Mouse (Mus musculus): ENCODE measurements at regions not wholly inside any gene's neighbourhood (a gene's known extent, or its start where the extent isn't known, plus 50 kb on each side); places are given as distances from the start of the nearest gene placed in this dataset.

DNA sequence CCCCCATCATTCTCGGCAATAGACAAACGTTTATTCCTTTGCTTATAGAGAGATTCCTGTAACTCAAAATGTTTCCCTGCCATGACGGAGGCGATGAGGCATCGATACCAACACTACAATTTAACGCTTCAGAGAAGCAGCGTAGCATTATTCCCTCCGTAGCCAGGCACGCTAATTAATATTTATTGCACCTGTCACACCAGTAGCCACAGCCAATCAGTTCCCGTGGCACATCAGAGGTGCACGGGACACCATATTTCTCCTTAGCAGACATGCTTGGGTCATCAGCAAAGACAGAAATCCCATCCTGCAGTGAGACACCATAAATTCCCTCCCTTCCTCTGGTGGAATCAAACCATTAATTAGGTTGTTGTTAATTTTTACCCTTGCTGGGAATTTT lies 399.8 kb upstream of the Tmpo start:
- H3K36me3 ChIP-seq, result no peaks in the 10 kb centered on the region
- no peaks in the 10 kb centered on the region for H3K4me1 ChIP-seq (replicated peaks)
- DNase-seq (no peak), ATAC-seq (ENCODE audit: low read depth) (no peak)
- H3K27ac ChIP-seq, result no peak overlapping the region
- no peaks in the 10 kb centered on the region for H3K27me3 ChIP-seq
- no peak overlapping the region for H3K4me3 ChIP-seq (replicated peaks)
- no peak overlapping the region for H3K4me2 ChIP-seq
- 0 out of 2 replicates have a peak, but pooled peaks cover 9% of the 10 kb centered on the region for H3K9me3 ChIP-seq (replicated peaks)
- WGBS (ENCODE audit: insufficient replicate concordance), result 65% methylated on average over 11 of the region's 11 CpGs
- H3K9ac ChIP-seq, result no peak overlapping the region

DNA sequence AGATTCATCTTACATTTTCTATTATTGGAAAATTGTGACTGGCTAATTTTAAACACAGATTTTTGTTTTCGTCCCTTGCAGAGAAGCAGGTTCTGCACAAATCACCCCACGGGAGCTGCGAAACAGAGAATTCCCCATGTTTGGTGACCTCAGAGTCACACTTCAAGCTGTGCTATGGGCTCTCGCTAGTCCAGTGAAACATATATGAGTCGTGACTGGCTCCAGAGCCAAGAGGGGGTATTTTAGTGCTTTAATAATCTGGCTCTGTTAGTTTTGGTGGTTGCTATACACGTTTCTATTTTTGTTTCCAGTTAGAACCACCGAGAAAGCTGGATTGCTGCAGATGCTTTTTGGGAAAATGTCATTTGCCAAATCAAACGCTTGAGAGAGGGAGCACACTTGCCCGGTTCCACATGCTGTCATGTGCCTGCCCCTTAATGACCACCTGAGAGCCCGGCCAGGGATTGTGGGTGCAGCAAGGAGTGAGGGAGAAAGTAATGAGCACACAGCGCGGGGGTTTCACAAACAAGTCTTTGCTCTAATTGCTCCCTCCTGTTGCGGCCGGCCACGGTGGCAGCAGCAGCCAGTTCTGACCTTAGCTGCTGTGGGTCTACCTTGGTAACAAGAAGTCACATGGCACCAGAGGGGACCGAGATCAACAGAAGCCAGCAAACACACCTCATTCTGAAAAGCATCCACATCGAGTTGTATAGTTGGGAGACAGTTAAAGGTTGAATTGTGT lies 394.4 kb upstream of the Tmpo start:
- Histone ChIP-seq H3K27ac (no peak overlapping the region), H3K4me1 (replicated peaks) (no peaks in the 10 kb centered on the region), H3K9ac (no peak overlapping the region), H3K36me3 (no peaks in the 10 kb centered on the region), H3K9me3 (replicated peaks) (0 out of 2 replicates have a peak, but pooled peaks cover 6% of the 10 kb centered on the region), H3K4me2 (no peak overlapping the region), H3K4me3 (replicated peaks) (no peak overlapping the region), H3K27me3 (no peaks in the 10 kb centered on the region)
- no peak for DNase-seq
- 68% methylated on average over 17 of the region's 17 CpGs for WGBS (ENCODE audit: insufficient replicate concordance)
- no peak for ATAC-seq (ENCODE audit: low read depth)

DNA sequence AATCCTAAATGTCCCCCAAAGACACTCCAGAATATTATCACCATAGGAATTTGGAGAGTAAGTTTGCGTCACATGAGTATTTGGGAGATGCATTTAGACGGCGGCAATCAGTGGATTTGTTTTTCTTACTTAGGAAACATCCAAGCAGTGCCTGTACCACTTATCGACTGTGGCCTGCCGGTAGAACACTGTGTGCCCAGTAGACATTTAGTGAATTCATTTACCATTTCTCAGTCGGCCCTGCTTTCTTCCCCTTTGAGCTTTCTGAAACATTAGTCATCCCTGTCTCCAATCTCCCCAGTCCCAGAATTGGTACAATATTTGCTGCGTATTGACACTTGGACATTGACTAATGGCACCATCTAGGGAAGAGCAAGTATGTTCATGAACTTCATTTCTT lies 391.7 kb upstream of the Tmpo start:
- no peak for ATAC-seq (ENCODE audit: low read depth)
- no peak for DNase-seq
- no peaks in the 10 kb centered on the region for H3K36me3 ChIP-seq
- H3K4me1 ChIP-seq (replicated peaks), result no peaks in the 10 kb centered on the region
- H3K27me3 ChIP-seq, result no peaks in the 10 kb centered on the region
- no peak overlapping the region for H3K4me3 ChIP-seq (replicated peaks)
- H3K9me3 ChIP-seq (replicated peaks), result 0 out of 2 replicates have a peak, but pooled peaks cover 3% of the 10 kb centered on the region
- 65% methylated on average over 7 of the region's 7 CpGs for WGBS (ENCODE audit: insufficient replicate concordance)
- no peak overlapping the region for H3K27ac ChIP-seq
- H3K9ac ChIP-seq, result no peak overlapping the region
- H3K4me2 ChIP-seq, result no peak overlapping the region

DNA sequence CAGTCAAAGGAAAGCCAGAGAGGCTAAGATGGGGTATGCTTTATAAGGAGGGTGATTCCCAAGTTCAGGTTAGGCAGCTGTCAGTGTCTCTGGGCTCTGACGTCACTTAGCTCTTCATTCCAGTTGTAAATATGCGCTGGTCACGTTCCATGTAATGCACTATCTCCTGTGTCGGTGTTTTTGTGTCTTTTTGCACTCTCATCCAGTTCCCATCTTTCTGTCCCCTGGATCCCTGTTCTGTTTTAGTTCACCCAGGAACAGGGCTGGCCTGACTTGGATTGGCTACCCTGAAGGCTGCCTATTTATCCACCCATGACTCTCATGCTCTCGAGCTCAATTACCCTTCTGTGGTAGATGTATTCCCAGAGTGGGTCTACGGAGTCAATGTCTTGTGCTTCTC lies 387.9 kb upstream of the Tmpo start:
- ATAC-seq (ENCODE audit: low read depth), result no peak
- H3K9ac ChIP-seq, result no peak overlapping the region
- H3K36me3 ChIP-seq, result no peaks in the 10 kb centered on the region
- H3K4me2 ChIP-seq, result no peak overlapping the region
- H3K27ac ChIP-seq, result no peak overlapping the region
- H3K9me3 ChIP-seq (replicated peaks), result no peaks in the 10 kb centered on the region
- no peak for DNase-seq
- no peaks in the 10 kb centered on the region for H3K4me1 ChIP-seq (replicated peaks)
- no peak overlapping the region for H3K4me3 ChIP-seq (replicated peaks)
- WGBS (ENCODE audit: insufficient replicate concordance), result 66% methylated on average over 6 of the region's 6 CpGs
- no peaks in the 10 kb centered on the region for H3K27me3 ChIP-seq

DNA sequence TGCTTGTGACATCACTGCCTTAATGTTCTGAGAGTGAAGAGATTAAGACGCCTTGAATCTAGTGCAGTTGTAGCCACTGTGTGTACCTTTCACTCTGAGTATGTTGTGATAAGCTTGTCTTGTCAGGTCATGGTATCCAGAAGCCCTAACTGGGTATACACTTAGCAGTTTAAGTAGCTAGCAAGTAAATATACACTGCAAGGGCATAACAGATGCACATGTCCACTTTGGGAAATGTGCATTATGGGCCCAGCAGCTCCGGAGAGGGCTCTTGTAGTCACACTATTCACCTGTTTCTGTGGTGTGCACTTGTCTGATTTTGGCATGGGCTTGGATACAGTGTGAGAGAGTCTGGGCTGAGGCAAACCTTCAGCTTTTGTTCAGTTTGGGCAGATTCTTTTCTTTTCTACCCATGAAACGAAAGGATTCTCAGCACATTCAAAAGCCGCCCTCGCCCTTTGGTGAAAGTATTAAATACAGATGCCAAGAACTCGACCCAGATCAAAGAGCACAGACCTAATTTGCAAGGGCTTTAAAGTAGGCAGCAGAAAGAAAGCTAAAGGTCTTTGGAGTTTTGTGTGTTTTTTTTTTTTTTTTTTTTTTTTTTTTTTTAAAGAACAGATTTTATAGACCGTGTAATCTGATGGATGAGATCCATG lies 385.1 kb upstream of the Tmpo start:
- Histone ChIP-seq H3K4me1 (replicated peaks) (no peaks in the 10 kb centered on the region), H3K9ac (no peak overlapping the region), H3K27me3 (no peaks in the 10 kb centered on the region), H3K4me3 (replicated peaks) (no peak overlapping the region), H3K9me3 (replicated peaks) (no peaks in the 10 kb centered on the region), H3K4me2 (no peak overlapping the region), H3K36me3 (no peaks in the 10 kb centered on the region), H3K27ac (no peak overlapping the region)
- no peak for DNase-seq
- WGBS (ENCODE audit: insufficient replicate concordance), result 67% methylated on average over 7 of the region's 7 CpGs
- ATAC-seq (ENCODE audit: low read depth), result no peak

DNA sequence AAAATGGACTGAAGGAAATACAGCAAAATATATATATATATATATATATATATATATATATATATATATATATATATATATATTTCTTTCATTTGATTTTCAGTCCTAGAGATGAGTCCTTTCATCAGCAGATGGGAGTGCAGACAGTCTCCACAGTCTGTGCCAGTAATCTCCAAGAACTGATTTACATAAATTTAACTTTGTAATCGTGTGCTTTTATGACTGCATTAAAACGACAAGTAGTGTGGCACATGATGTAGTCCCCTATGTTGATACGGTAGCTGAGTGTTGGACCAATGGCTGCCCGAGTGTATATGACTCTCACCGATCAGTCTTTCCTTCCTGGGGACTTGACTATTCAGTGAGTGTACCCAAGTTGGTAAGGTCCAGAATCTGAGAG lies 378.2 kb upstream of the Tmpo start:
- Histone ChIP-seq H3K27ac (no peak overlapping the region), H3K4me3 (replicated peaks) (no peak overlapping the region), H3K9ac (no peak overlapping the region), H3K4me1 (replicated peaks) (no peaks in the 10 kb centered on the region), H3K9me3 (replicated peaks) (no peaks in the 10 kb centered on the region), H3K36me3 (no peaks in the 10 kb centered on the region), H3K4me2 (no peak overlapping the region), H3K27me3 (no peaks in the 10 kb centered on the region)
- DNase-seq, result no peak
- no peak for ATAC-seq (ENCODE audit: low read depth)
- 73% methylated on average over 5 of the region's 5 CpGs for WGBS (ENCODE audit: insufficient replicate concordance)

DNA sequence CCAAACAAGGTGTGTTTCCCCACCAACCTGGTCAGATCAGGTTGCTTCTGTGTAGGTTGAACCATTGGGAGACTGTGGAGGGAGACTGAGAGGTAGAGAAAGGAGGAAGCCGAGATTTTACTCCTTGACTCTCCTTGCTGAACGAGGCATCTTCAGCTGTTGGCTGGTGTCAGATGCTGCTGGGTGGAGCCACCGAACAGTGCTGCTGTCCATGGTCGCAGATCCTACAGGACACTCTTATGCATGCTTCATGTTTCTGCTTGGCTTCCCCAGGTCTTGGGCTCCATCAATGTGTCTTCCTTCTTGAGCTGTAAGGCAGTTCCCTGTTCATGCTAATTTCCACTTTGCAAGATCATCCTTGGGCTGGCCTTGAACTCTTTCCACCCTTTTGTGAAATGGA lies 367.0 kb upstream of the Tmpo start:
- no peak for ATAC-seq (ENCODE audit: low read depth)
- DNase-seq, result no peak

DNA sequence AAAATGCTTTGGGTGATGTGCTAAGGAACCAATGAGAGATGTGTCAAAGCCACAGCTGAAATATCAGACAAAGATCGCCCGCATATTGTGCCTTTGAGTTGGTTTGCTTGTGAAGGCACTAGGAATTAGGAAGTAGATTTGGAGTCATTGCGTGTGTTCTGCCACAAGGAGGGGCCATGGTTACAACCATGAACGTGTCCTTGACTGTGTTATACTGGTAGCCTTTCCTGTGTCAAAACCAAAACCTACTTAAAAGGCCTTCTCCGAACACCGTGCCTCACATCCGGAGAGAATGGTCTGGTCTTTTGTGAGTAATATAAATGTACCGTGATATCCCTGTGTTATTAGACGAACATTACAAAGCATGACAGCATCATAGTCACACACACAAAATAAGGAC lies 365.0 kb upstream of the Tmpo start:
- Histone ChIP-seq H3K9me3 (replicated peaks) (no peaks in the 10 kb centered on the region), H3K9ac (no peak overlapping the region), H3K36me3 (no peaks in the 10 kb centered on the region), H3K27ac (no peak overlapping the region), H3K27me3 (no peaks in the 10 kb centered on the region), H3K4me2 (no peak overlapping the region), H3K4me3 (replicated peaks) (no peak overlapping the region), H3K4me1 (replicated peaks) (no peaks in the 10 kb centered on the region)
- no peak for DNase-seq
- no peak for ATAC-seq (ENCODE audit: low read depth)
- 51% methylated on average over 9 of the region's 9 CpGs for WGBS (ENCODE audit: insufficient replicate concordance)

More for the DNA sequence above, 367.0 kb upstream of the Tmpo start:
- no peaks in the 10 kb centered on the region for H3K4me1 ChIP-seq (replicated peaks)
- H3K4me3 ChIP-seq (replicated peaks), result no peak overlapping the region
- no peaks in the 10 kb centered on the region for H3K27me3 ChIP-seq
- no peak overlapping the region for H3K27ac ChIP-seq
- H3K36me3 ChIP-seq, result no peaks in the 10 kb centered on the region
- no peak overlapping the region for H3K9ac ChIP-seq
- H3K9me3 ChIP-seq (replicated peaks), result no peaks in the 10 kb centered on the region
- no peak overlapping the region for H3K4me2 ChIP-seq
- WGBS (ENCODE audit: insufficient replicate concordance), result 35% methylated on average over 4 of the region's 4 CpGs

DNA sequence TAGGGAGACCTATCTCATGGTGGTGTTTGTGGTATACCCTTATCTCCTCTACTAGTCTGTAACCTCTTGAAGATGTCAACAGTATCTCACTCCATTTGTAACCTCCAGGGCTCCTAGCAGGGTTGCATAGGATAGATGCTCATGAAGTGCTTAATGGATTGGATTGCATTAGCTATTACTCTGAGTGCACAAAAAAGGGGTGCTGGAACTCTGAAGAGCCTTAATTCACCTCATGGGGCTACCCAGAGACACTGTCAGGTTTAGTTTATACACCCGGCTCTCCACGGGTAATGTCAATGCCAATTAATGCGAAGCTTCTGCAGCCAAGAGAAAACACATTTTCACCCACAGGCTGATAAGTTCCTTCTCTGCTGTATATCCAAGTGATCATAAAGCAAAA lies 364.3 kb upstream of the Tmpo start:
- Histone ChIP-seq H3K4me2 (no peak overlapping the region), H3K27ac (no peak overlapping the region), H3K4me3 (replicated peaks) (no peak overlapping the region), H3K4me1 (replicated peaks) (no peaks in the 10 kb centered on the region), H3K9me3 (replicated peaks) (no peaks in the 10 kb centered on the region), H3K36me3 (no peaks in the 10 kb centered on the region), H3K9ac (no peak overlapping the region), H3K27me3 (no peaks in the 10 kb centered on the region)
- ATAC-seq (ENCODE audit: low read depth) (no peak), DNase-seq (no peak)
- 66% methylated on average over 3 of the region's 3 CpGs for whole genome bisulfite sequencing (ENCODE audit: insufficient replicate concordance)

DNA sequence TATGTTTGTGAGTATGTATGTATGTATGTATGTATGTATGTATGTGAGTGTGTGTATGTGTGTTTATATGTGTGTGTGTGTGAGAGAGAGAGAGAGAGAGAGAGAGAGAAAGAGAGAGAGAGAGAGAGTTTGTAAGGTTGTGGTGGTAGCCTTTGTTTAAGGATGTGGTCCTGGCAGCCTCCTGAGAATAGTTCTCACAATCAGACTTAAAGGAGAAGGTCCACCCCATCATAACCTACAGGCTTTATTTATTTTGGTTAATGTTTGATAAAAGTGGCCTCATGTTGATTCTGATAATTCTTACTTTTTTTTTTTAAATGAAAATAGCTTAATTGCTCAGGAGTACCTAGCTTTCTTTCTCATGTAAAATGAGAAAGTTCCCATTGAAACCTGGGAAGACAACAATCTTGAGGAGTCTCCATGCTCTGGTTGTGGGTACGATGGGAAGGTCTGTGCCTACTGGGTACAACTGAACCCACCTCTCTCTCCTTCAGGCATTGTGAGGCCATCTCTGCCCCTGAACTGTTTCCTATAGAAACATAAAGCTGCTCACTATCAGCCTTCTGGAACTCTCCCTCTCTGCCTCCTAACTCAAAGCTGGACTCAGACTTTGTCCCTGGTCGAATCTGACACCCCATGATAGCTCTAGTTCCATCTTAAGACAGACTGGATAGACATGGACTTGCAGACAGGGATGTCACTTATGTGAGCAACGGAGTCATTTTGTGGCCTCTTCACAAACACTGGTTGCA lies 362.2 kb upstream of the Tmpo start:
- no peak overlapping the region for H3K9ac ChIP-seq
- H3K27me3 ChIP-seq, result no peaks in the 10 kb centered on the region
- no peak overlapping the region for H3K4me2 ChIP-seq
- H3K9me3 ChIP-seq (replicated peaks), result no peaks in the 10 kb centered on the region
- ATAC-seq (ENCODE audit: low read depth) (no peak), DNase-seq (no peak)
- no peak overlapping the region for H3K4me3 ChIP-seq (replicated peaks)
- H3K36me3 ChIP-seq, result no peaks in the 10 kb centered on the region
- no peak overlapping the region for H3K27ac ChIP-seq
- WGBS (ENCODE audit: insufficient replicate concordance), result 49% methylated on average over 3 of the region's 3 CpGs
- no peaks in the 10 kb centered on the region for H3K4me1 ChIP-seq (replicated peaks)

DNA sequence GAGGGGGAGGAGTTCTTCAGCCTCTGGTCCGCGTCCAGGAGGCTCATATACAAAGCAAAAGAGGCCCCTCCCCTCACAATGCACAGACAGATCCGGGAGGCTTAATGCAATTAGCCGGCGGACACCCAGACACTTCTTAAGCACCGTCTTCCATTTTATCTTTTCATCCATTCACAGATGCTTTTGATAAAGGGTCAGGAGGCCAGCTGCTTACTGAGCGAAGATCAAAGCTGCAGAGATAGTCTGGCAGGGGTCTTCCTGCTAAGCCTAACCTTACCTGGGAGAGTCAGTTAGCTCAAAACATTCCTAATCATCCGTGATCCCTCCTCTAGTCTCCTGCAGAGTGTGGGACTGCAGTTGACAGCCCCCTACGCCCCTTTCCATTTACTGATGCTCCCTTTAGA lies 361.1 kb upstream of the Tmpo start:
- WGBS (ENCODE audit: insufficient replicate concordance), result 9% methylated on average over 9 of the region's 9 CpGs
- no peak overlapping the region for H3K4me2 ChIP-seq

More for the DNA sequence above, 361.1 kb upstream of the Tmpo start:
- DNase-seq (no peak), ATAC-seq (ENCODE audit: low read depth) (no peak)
- H3K4me3 ChIP-seq (replicated peaks), result no peak overlapping the region
- no peaks in the 10 kb centered on the region for H3K4me1 ChIP-seq (replicated peaks)
- no peaks in the 10 kb centered on the region for H3K9me3 ChIP-seq (replicated peaks)
- H3K9ac ChIP-seq, result no peak overlapping the region
- H3K27me3 ChIP-seq, result no peaks in the 10 kb centered on the region
- no peak overlapping the region for H3K27ac ChIP-seq
- no peaks in the 10 kb centered on the region for H3K36me3 ChIP-seq

Measured in liver, embryonic 13.5 days (tissue).